Mouse (Mus musculus): ENCODE data around the gene Sgf29.
A peak's percentile ranks its signal among the peaks of the same experiment; 100 is the strongest.
"Not testable (repeated sequence)": the region's sequence is repeated elsewhere in the genome, so short reads cannot be mapped to it uniquely, and the experiment has no call there.

Gene Sgf29

DNA sequence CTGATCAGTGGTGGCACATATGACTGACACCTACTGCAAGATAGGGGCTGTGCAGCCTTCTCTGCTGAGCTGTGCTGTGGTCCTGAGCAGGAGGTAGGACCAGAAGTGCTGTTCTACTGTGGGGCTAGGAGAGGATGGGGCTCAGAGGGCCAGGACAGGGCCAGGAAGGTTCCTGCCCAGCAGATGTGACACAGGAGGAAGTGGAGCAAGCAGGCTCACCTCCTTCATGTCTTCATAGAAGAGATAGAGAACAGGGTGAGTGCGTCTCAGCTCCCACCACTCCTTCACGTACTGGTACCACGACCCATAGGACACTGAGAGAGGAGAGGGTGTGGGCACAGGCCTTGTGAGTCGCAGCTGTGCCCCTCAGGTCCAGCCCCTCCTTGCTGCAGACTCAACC lies 39.0 kb downstream of the Sgf29 start:
- not testable (repeated sequence) for DNase-seq (ENCODE audit: low spot score)

GRCm38 (mm10) chr7:126689021-126689420 lies 39.9 kb downstream of the Sgf29 start:
- no peak for DNase-seq (ENCODE audit: low spot score)

- no peak for DNase-seq (ENCODE audit: low spot score)
Measured at GRCm38 (mm10) chr7:126690737-126691136, 41.6 kb downstream of the Sgf29 start.

GRCm38 (mm10) chr7:126691676-126692075 lies 42.6 kb downstream of the Sgf29 start:
- no peak for DNase-seq (ENCODE audit: low spot score)

- DNase-seq (ENCODE audit: low spot score), result no peak
Measured at GRCm38 (mm10) chr7:126692426-126692825, 43.3 kb downstream of the Sgf29 start.

- peak; percentile 91 for DNase-seq (ENCODE audit: low spot score)
Measured at GRCm38 (mm10) chr7:126693256-126693655, 44.1 kb downstream of the Sgf29 start.

GRCm38 (mm10) chr7:126693781-126694180 lies 44.7 kb downstream of the Sgf29 start:
- DNase-seq (ENCODE audit: low spot score), result no peak

DNA sequence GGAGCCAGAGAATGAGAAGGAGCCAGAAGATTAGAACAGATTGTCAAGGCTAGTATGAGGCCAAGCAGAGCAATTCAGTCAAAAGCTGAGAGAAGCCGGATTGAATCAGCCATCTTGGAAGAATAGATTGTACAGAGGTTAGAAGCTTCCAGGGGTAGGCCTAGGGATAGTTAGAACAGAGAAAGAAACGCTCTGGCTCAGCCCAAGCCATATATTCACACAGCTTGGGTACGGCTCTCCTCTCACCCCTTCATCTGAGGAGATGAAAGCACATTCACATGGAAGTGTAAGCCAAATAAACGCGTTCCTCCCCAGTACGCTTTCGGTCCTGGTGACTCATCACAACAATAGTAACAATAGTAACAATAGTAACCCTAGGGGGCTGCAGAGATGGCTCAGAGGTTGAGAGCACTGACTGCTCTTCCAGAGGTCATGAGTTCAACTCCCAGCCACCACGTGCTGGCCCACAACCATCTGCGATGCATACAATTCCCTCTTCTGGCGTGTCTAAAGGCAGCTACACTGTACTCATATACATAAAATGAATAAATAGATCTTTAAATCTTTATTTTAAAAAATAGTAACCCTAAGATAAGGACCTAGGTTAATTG lies 45.4 kb downstream of the Sgf29 start:
- no peak for DNase-seq (ENCODE audit: low spot score)

GRCm38 (mm10) chr7:126695210-126695611 lies 46.1 kb downstream of the Sgf29 start, which contains the start of gene Bola2:
TSS of gene Bola2 (plus strand) at chr7:126695401.
- DNase-seq (ENCODE audit: low spot score), result peak; percentile 35

DNA sequence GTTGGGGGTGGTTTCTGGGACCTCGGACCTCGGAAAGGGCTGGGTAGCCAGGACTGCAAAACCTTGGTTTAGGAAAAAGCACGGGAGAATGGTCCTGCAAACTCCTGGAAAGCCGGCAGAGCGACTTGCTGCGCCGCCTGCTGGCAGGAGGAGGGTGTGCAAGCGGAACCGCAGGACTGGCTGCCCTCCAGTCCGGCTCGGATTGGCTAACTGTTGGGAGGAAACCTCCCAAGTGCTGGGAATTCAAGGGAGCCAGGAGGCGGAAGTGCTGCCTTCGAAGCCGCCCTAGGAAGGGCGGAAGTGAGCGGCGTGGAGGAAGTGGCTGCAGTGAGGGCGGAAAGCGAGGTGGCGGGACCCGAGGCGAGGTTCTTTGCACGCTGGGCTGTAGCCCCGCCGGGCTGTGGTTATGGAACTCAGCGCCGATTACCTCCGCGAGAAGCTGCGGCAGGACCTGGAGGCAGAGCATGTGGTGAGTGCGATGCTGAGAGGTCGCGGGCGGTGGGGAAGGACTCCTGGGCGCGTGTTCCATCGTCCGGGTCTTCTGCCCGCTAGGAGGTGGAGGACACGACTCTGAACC lies 46.6 kb downstream of the Sgf29 start, which contains the start of gene Slx1b:
Gene Slx1b, minus strand, starts transcription at position 154 of the 577 bp plus-strand sequence.
- peak; percentile 96 for DNase-seq (ENCODE audit: low spot score)

GRCm38 (mm10) chr7:126696303-126696702 lies 47.2 kb downstream of the Sgf29 start:
- DNase-seq (ENCODE audit: low spot score), result no peak

DNA sequence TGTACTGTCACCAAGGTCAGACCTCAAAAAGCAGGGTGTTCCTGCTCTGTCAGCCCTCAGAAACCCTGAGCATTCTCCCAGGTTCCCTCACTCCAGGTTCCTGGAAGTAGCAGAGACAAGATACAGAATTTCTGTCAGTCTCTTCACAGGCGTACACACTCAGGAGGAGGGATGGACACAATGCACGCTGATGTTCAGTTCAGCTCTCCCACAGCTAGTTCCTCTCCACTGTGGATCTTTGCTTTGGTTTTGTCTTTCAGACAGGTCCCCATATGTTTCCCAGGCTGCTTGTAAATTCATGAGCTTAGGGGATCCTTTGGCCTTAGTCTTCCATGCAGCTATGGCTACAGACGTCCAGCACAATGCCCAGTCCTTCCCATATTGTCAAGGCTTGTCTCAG lies 47.8 kb downstream of the Sgf29 start:
- no peak for DNase-seq (ENCODE audit: low spot score)

DNA sequence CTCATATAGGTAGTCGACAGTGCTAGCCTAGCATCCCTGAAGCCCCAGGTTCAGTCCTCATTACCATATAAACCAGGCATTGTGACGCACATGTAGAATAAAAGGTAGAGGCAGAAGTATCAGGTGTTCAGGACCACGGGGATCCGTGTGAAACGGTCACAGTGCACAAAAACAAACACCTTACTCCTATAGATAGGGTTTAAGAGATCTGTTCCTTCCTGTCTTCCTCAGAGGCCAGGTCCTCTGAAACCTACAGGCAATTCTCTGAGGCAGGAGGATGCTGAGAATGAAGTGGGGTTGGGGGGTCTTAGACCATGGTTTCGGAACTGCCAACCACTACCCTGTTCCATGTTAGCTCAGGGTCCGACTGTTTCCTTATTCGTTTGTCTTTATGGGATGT lies 48.7 kb downstream of the Sgf29 start:
- no peak for DNase-seq (ENCODE audit: low spot score)

DNA sequence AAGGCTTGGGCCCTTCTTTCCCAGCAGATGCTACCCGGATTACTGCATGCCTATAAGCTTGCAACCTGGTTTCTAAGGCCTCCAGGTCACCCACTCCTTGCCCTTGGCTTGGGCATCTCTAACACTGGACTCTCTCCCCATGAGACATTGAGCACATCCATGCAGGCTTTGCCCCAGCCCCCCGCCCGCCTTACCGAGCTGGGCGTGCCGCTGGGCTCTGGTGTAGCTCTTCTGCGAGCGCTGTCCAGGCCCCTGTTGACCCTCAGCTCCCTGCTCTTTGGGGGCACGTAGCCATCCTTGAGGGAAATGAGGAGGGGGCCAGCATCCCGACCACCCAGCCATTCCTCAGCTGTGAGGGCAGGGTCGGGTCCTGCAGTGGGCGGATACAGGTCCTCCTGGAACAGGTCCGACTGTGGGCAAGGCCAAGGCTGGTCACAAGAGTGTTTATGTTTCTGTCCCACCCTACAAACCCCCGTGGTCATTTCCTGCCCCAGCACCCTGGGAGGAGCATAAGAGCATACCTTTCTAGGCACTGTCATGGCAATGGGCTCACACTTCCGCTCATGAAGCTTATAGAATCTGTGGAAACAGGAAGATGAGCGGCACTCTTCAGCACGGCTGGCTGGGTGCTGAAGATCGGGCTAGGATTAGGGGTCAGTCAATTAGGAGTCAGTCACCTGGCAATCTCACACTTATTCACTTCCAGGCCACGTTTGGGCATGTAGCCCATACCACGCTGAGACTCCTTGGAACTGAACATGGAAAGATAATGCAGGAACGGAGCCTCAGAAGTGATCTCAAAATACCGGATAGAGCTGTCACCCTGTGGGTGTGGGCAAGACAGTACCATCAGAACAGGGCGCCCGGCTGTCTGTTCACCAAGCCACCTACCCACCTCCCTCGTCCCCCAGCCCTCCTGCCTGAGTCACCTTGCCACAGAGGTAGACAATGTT lies 51.2 kb downstream of the Sgf29 start:
- no peak for DNase-seq (ENCODE audit: low spot score)

GRCm38 (mm10) chr7:126701070-126701469 lies 52.0 kb downstream of the Sgf29 start:
- DNase-seq (ENCODE audit: low spot score), result peak; percentile 95

- DNase-seq (ENCODE audit: low spot score), result no peak
Measured at GRCm38 (mm10) chr7:126701559-126702357, 52.6 kb downstream of the Sgf29 start.

- peak; percentile 44 for DNase-seq (ENCODE audit: low spot score)
Measured at GRCm38 (mm10) chr7:126702358-126702757, 53.2 kb downstream of the Sgf29 start.

DNA sequence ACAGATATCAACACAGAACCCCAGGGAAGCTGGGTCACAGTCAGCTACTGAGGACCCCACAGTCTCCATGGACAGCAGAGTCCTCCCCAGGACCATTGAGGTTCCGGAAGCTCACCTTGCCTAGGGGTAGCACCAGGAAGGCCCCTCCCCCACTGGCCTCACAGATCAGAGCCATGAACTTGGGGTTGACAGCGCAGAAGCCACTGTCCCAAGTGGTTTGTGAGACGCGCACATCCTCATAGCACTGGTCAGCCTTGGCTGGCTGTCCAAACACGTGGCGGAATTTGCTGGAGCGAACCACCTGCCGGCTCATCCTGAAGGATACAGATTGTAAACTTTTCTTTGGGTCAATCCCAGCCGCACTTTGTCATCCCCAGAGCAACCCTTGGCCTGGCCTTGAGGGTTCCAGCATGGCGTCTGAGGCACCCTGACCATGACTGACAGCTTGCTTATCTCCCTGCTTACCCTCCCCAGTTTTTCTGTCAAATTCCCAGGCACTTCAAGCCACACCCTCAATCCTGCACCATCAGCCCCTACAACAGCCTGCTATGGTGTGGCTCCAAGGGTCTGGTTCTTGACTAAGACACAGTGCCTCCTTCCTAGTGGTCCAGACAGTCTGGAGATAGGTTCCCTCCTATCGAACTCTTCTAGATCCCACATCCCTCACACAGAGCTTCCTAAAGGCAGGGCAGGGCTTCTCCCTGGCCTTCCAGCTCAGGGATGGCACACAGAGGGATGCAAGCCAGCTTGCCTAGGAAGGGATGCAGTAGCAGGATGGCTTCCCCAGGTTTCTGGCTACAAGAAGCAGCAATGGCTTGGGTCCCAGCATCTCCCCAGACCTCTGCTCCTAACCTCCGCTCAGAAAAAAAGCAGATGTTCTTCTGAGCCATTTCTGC lies 54.0 kb downstream of the Sgf29 start:
- DNase-seq (ENCODE audit: low spot score), result no peak

GRCm38 (mm10) chr7:126703757-126704077 lies 54.6 kb downstream of the Sgf29 start:
- no peak for DNase-seq (ENCODE audit: low spot score)

DNA sequence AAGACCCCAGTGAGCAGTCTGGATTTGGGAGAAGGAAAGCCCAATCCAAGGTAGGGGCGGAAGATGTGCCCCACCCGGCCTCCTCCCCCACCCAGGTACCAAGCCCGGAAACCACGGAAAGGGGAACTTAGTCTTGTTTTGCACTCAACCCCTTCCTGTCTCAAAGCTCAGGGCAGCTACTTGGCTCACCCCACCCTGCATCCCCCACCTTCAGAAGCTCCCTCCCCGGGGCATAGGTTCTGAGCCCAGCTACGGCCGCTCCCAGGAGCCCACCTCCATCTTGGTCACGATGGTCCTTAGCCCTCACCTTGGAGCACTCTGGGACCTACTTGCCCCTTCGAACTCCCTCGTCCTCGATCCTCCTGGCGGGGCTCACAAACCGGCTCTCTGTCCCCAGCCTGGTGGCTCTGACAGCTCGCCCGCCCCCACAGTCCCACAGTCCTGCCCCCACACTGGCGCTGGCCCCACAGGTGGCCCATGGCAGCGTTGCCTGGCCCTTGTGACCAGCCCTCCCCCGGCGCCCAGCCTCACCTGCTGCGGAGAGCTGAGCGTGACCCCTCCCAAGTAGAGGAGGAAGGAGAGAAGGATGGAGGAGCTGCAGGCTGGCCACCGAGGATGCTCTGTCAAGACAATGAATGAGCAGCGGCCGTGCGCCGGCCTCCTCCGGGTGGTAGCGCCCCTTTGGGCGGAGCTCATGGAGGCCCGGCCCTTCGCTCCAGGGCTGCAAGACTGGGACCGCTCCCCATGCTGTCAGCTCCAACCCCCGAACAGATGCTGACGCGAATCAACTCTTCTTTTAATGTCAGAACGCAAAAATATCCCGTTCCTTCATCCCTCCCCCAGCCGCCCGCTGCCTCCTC lies 55.2 kb downstream of the Sgf29 start:
- DNase-seq (ENCODE audit: low spot score), result peak; percentile 92

Data from layer of hippocampus, adult 11-12 months (tissue).